Mouse (Mus musculus): ENCODE results near the gene Pilrb1.
"Not testable (repeated sequence)": the region's sequence is repeated elsewhere in the genome, so short reads cannot be mapped to it uniquely, and the experiment has no call there.

The Pilrb1 gene

GRCm38 (mm10) chr5:137857960-137858710, at the start of gene Pilrb1:
Pilrb1 (minus strand) TSS chr5:137858106.
- DNase-seq (ENCODE audit: low read depth): not testable (repeated sequence)

- DNase-seq (ENCODE audit: low read depth): no peak
Measured at GRCm38 (mm10) chr5:137897812-137898211, 39.9 kb upstream of the Pilrb1 start.

DNA sequence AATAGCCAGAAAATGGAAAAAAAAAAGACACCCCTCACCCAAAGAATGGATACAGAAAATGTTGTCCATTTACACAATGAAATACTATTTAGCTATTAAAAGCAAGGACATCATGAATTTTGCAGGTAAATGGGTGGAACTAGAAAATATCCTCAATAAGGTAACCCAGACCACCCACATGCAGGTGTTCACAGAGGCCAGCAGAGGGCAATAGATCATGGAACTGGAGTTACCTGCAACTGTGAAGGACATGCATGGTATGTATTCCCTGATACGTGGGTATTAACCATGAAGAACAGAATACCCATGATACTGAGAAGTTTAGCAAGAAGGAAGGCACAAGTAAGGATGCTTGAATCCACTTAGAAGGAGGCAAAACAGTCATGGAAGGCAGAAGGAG, 35.0 kb upstream of the Pilrb1 start:
- DNase-seq (ENCODE audit: low read depth): no peak

GRCm38 (mm10) chr5:137887666-137888065, 29.8 kb upstream of the Pilrb1 start:
- DNase-seq (ENCODE audit: low read depth): no peak

GRCm38 (mm10) chr5:137885894-137886293, 28.0 kb upstream of the Pilrb1 start:
- peak; percentile 12 for DNase-seq (ENCODE audit: low read depth)

- DNase-seq (ENCODE audit: low read depth): no peak
Measured at GRCm38 (mm10) chr5:137883345-137883744, 25.4 kb upstream of the Pilrb1 start.

GRCm38 (mm10) chr5:137882922-137883321, 25.0 kb upstream of the Pilrb1 start:
- DNase-seq (ENCODE audit: low read depth): no peak

DNA sequence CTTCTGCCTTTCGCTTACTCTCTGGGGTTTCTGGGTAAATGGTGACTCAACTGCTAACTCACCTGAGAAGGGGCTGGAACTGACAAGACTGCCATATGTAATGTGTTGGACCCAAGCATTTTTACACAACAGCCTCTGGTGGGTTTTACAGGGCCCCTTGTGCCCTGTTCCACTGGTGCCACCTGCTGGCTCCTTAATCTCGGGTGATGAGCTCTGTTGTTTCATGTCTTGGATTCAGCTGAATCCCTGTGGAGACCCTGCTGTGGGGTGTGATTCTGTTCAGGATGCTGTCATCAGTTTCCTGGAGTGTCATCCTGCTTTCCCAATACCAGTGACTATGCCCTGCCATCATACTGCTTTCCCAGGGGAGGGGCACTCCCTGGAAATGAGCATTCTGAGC, 20.0 kb upstream of the Pilrb1 start:
- no peak for DNase-seq (ENCODE audit: low read depth)

- DNase-seq (ENCODE audit: low read depth): no peak
Measured at GRCm38 (mm10) chr5:137875054-137875453, 17.1 kb upstream of the Pilrb1 start.

DNA sequence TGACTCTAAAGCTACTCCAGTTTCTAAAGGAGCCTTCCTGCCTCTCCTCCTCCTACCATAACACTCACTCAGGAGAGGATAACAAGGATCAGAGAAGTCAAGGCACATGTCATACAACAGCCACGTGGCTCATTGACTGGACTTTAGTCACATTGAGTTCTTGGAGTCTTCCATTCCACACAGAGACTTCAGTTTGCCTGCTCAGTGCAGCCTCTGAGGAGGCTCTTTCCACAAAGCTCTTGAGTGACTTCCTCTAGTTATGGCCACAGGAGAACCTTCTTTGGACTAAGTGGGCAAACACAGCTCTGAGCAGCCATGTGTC, 14.4 kb upstream of the Pilrb1 start:
- DNase-seq (ENCODE audit: low read depth): not testable (repeated sequence)

- DNase-seq (ENCODE audit: low read depth): not testable (repeated sequence)
Measured at GRCm38 (mm10) chr5:137871644-137872380, 13.9 kb upstream of the Pilrb1 start, which contains the start of gene Pilrb2. Pilrb2 (minus strand) TSS chr5:137871815.

- DNase-seq (ENCODE audit: low read depth): not testable (repeated sequence)
Measured at GRCm38 (mm10) chr5:137868600-137868999, 10.7 kb upstream of the Pilrb1 start.

DNA sequence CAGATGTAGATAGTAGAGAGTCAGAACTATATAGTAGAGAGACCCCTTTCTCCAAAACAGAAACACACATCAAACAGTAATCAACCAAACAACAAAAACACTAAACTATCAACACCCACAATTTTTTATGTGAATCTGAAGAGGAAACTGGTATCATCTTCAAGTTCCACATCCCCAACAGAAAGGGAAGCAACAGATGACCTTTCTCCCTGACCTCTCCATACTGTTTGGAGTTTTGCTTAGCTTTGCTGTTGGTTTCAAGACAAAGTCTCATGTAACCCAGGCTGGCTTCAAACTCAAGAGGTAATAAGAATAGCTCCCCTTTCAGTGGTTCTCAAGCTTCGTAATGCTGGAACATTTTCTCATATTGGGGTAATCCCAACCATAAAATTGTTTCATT, 6.1 kb upstream of the Pilrb1 start:
- not testable (repeated sequence) for DNase-seq (ENCODE audit: low read depth)

DNA sequence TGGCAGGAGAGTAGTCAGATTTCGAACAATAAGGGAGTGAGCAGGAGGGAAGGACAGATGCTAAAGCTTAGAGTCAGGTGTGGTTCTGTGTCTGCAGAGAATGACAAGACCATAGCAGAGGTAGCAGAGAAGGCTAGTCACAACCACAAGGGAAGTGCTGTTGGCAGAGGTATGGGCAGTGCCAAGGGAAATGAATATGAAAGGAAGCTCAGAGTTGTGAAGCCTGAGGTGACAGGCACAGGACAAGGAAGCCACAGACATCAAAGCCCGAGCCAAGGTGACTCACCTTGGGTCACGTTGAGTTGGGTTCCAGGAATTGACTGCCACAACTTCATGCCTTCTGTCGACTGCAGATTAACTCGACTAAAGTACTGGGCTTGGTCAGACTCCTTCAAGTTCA, 1.0 kb downstream of the Pilrb1 start:
- DNase-seq (ENCODE audit: low read depth): not testable (repeated sequence)

GRCm38 (mm10) chr5:137854907-137855306, 3.0 kb downstream of the Pilrb1 start:
- DNase-seq (ENCODE audit: low read depth): not testable (repeated sequence)

DNA sequence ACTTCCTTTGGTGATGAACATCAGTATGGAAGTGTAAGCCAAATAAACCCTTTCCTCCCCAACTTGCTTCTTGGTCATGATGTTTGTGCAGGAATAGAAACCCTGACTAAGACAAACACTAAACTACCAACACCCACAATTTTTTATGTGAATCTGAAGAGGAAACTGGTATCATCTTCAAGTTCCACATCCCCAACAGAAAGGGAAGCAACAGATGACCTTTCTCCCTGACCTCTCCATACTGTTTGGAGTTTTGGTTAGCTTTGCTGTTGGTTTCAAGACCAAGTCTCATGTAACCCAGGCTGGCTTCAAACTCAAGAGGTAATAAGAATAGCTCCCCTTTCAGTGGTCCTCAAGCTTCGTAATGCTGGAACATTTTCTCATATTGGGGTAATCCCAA, 7.6 kb downstream of the Pilrb1 start:
- DNase-seq (ENCODE audit: low read depth): not testable (repeated sequence)

GRCm38 (mm10) chr5:137837110-137837509, 20.8 kb downstream of the Pilrb1 start:
- DNase-seq (ENCODE audit: low read depth): not testable (repeated sequence)

- DNase-seq (ENCODE audit: low read depth): no peak
Measured at GRCm38 (mm10) chr5:137836611-137837010, 21.3 kb downstream of the Pilrb1 start.

DNA sequence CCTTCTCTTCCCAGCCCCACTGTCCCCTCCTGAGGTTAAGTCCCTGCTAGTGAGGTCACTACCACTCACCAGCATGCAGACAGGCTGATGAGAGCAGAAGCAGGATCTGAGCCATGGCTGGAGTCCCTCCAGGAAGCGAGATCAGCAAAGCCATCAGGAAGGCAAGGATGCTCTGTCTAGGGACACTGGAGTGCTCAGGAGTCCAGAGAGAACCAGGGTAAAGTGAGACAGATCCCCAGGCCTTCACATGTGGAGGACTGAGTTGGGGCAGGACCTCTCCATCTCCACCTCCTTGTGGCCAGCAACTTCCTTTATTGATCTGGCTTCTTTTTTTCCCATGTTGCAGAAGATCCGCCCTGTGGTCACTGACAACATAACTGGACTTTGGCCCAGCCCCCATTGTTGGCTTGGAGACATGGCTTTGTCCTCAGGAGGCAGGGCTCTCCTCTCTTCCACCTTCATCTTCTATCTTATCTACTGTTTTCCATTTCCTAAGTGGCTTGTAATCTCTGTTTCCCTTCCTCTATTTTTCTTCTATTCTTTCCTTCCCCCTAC, 21.9 kb downstream of the Pilrb1 start, which contains the start of gene Pilra:
Gene Pilra (minus strand): TSS at position 316 of the 555 bp plus-strand sequence.
- DNase-seq (ENCODE audit: low read depth): not testable (repeated sequence)

DNA sequence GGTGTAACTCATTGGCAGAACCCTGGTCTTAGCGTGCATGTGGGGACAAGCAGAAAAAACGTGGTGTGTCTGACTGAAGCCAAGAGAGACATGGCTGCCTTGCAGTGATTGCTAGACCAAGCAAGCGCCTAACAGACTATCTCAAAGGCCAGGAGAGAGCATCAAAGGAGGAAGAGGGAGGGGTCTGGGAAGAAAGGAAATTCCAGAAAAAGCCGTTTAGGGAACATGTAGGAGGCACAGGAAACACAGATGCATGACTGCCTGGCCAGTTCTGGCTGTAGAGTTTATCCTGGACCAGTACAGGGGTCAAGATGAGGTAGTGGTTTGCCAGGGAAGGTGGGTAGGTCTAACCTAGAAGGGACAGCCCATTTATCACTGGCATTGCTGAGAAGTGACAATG, 24.4 kb downstream of the Pilrb1 start:
- DNase-seq (ENCODE audit: low read depth): no peak

- no peak for DNase-seq (ENCODE audit: low read depth)
Measured at GRCm38 (mm10) chr5:137831506-137831905, 26.4 kb downstream of the Pilrb1 start.

GRCm38 (mm10) chr5:137831106-137831505, 26.8 kb downstream of the Pilrb1 start:
- no peak for DNase-seq (ENCODE audit: low read depth)

GRCm38 (mm10) chr5:137830238-137830637, 27.7 kb downstream of the Pilrb1 start:
- no peak for DNase-seq (ENCODE audit: low read depth)
